Mouse (Mus musculus) ES-Bruce4 (cell line): ENCODE data around the gene Ccdc186. TPM values are rescaled to one million over a fixed set of nuclear protein-coding genes. Genes with fewer than 3 reads are reported as not detected.

Source experiments
- H3K27ac ChIP-seq: 2 replicates; pipeline ENCODE4 v1.5.1; 2012; ENCODE audit warnings: low read length, inconsistent platforms; ENCODE audit not compliant: insufficient read depth
- H3K27me3 ChIP-seq: 2 replicates; pipeline ENCODE4 v1.6.1; 2012; ENCODE audit warnings: mild to moderate bottlenecking, low read length, inconsistent platforms; ENCODE audit not compliant: control insufficient read depth, poor library complexity, insufficient read depth, severe bottlenecking
- H3K36me3 ChIP-seq: 2 replicates; pipeline ENCODE4 v1.6.1; 2012; ENCODE audit warnings: inconsistent platforms, mild to moderate bottlenecking, low read length, moderate library complexity; ENCODE audit not compliant: control insufficient read depth, poor library complexity, insufficient read depth, severe bottlenecking
- H3K4me1 ChIP-seq: one replicate; pipeline ENCODE4 v1.8.1; 2011; ENCODE audit warnings: low read length; ENCODE audit not compliant: control insufficient read depth, insufficient read depth
- H3K4me3 ChIP-seq: 2 replicates; pipeline ENCODE4 v1.5.1; 2011; ENCODE audit warnings: low read depth, mild to moderate bottlenecking, low read length
- H3K9ac ChIP-seq: 2 replicates; pipeline ENCODE4 v1.6.1; 2012; ENCODE audit warnings: low read depth, mild to moderate bottlenecking, inconsistent platforms; ENCODE audit not compliant: poor library complexity, severe bottlenecking
- H3K9me3 ChIP-seq: replicated peaks from 2 replicates; pipeline ENCODE4 v1.6.1; 2012; ENCODE audit warnings: mild to moderate bottlenecking, low read length, inconsistent platforms; ENCODE audit not compliant: control insufficient read depth, poor library complexity, insufficient read depth, severe bottlenecking
- CTCF ChIP-seq: IDR thresholded peaks from one replicate; pipeline ENCODE4 v1.8.1; 2011; ENCODE audit warnings: low read depth, low read length
- EP300 ChIP-seq: IDR thresholded peaks from 2 replicates; pipeline ENCODE4 v1.6.1; 2011; ENCODE audit warnings: low read depth, low read length; ENCODE audit not compliant: insufficient read depth
- POLR2A ChIP-seq: IDR thresholded peaks from one replicate; pipeline ENCODE4 v1.8.1; 2011; ENCODE audit warnings: low read length; ENCODE audit not compliant: insufficient read depth
- polyA plus RNA-seq: library from polyadenylated mRNA; stranded (reverse); fragments of >200 nt; gene quantifications from 2 replicates; pipeline ENCODE4 v1.2.4, GENCODE M21; 2011; ENCODE audit warnings: low read depth; ENCODE audit not compliant: missing spikeins, insufficient read depth, insufficient read length

The Ccdc186 gene
- polyA plus RNA-seq, 1 experiment, result 56.8 TPM

DNA sequence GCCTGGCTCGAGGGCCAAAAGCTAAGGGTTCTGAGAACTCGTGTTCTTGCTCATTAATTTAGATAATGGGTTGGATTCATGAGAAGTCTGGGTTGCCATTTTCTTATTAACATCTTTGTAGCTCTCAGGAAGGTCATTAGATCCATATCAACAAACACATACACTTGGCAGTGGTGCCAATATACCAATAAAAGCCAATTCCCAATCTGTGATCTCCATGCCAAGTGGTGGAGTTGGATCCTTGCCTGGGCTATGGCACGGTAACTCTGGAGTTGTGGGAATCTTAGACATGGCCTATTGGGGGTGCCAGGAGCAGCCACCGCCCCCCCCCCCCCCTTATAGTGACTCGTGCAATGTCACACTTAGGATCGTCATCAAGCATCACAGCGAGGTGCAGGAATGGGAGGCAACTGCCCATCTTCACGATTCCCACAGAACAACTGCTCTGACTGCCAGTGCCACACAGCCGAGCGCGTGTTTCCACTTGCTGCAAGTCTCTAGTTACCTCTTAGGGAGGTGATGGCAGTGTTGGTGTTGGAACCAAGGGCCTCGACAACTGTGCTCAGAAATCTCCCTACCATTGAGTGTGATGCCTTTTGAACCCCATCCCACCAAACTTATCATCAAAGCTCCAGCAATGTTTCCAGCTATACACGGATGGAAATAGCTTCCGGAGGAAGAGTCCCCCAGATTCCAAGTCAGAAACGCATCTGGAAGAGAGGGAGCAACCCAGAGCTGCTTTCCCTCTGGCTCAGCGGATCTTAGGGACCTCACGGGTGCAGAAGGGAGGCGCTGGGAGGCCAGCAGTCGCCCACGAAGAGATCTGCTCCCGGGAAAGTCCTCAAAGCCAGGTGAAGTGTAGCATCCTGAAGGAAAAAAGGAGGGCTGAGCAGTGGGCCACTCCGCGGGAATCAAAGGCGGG, 46.8 kb downstream of the Ccdc186 start:
- Histone ChIP-seq H3K4me1 (no peaks in the 10 kb centered on the region), H3K36me3 (no peaks in the 10 kb centered on the region), H3K4me3 (no peak overlapping the region), H3K9me3 (no peaks in the 10 kb centered on the region), H3K9ac (no peak overlapping the region), H3K27ac (no peak overlapping the region), H3K27me3 (no peaks in the 10 kb centered on the region)
- TF ChIP-seq POLR2A, result no peak

DNA sequence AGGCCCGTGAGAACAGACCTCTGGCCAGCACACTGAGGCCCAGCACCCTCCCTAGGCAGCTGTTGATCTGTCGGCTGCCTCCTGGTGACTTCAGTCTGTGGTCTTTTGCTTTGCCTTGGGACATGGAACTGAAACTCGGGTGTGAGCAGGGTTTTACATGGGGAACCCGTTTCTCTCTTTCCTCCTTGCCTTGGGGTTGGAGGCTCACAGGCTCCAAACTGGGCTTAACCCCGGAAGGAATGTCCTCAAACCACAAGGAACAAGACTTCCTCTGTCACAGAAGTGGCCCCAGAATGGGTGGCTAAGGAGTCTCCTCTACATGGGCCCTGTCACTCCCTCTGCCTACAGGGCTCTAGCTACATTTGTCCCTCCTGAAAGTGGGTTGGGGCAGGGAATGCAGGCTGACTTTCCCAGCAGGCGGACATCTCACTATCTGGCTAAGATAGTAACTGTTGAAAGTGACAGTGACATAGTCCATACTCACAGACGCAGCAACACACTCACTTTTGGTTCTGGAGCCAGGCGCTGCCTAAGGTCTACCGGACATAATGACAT, 47.5 kb downstream of the Ccdc186 start:
- H3K9me3 ChIP-seq, result no peaks in the 10 kb centered on the region
- H3K4me1 ChIP-seq, result no peaks in the 10 kb centered on the region
- no peak overlapping the region for H3K4me3 ChIP-seq
- no peaks in the 10 kb centered on the region for H3K27me3 ChIP-seq
- TF ChIP-seq POLR2A, result no peak
- H3K27ac ChIP-seq, result no peak overlapping the region
- H3K36me3 ChIP-seq, result no peaks in the 10 kb centered on the region
- H3K9ac ChIP-seq, result no peak overlapping the region

DNA sequence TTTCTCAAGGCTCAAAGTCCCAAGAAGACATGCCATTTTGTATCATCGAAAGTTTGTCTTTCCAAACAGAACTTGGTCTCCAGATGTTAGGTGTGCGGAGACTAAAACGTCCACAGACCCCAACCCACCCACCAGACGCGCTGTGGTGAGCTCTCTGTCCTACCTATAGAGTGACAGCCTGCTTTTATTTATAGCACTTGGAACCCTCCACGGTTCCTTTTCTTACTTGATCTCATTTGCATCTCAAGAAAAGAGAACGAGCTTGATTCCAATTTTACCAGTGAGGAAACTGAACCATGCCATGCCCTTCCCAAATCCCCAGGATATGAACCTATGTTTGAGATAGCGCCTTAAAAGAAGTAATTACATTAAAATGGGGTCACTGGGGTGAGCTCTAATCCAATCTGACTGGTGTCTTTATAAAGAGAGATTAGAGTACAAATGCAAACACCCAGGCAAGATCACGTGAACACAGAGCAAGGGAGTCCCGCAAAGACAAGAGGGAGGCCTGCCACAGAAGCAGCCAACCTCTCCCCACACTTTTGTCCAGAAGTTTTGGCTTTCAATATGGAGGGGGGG, 48.5 kb downstream of the Ccdc186 start:
- no peak for TF ChIP-seq CTCF
- no peak for TF ChIP-seq POLR2A
- no peak for TF ChIP-seq EP300
- no peak overlapping the region for H3K9ac ChIP-seq
- H3K4me3 ChIP-seq, result no peak overlapping the region
- no peaks in the 10 kb centered on the region for H3K36me3 ChIP-seq
- H3K27ac ChIP-seq, result no peak overlapping the region
- H3K27me3 ChIP-seq, result no peaks in the 10 kb centered on the region
- no peaks in the 10 kb centered on the region for H3K9me3 ChIP-seq
- no peaks in the 10 kb centered on the region for H3K4me1 ChIP-seq

DNA sequence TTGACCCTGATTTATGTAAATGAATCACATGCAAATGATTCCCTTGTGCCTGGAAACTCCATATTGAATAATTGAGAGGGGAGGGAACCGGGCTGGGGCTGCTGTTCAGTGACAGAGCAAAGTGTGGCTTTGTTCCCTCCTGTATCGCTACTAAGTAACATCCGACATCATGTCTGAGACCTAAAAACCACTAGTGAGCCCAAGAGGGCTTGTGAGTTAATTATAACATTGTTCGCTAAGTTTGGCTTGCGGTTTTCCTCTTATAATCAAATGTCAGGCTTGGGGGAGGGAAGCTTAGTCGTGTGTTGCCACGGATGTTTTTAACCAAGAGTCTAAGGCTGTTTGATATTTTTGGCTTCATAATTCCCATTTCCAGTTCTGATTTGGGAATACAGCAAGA, 49.8 kb downstream of the Ccdc186 start:
- no peaks in the 10 kb centered on the region for H3K36me3 ChIP-seq
- no peak overlapping the region for H3K9ac ChIP-seq
- no peaks in the 10 kb centered on the region for H3K27me3 ChIP-seq
- TF ChIP-seq EP300 (no peak), POLR2A (no peak), CTCF (no peak)
- no peak overlapping the region for H3K27ac ChIP-seq
- no peaks in the 10 kb centered on the region for H3K4me1 ChIP-seq
- no peaks in the 10 kb centered on the region for H3K9me3 ChIP-seq
- H3K4me3 ChIP-seq, result no peak overlapping the region

DNA sequence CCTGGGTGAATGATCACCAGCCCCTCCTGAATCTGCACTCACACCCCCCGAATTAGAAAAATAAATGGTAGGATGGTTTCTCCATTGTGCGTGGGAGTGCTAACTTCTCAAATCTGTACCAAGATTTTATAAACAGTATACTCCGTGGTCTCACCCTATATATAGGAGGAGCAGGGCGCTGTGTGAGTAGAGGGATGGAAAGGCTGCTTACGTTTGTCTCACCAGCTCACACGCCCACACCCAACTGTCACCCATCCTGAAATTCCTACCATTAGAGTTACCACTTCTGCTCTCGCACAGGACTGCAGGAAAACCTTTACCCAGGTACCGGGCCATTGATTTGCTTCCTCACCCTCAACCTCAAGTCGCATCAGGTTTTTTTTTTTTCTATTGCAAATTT, 53.0 kb downstream of the Ccdc186 start:
- H3K4me3 ChIP-seq, result no peak overlapping the region
- no peak overlapping the region for H3K27ac ChIP-seq
- H3K36me3 ChIP-seq, result no peaks in the 10 kb centered on the region
- no peaks in the 10 kb centered on the region for H3K9me3 ChIP-seq
- no peaks in the 10 kb centered on the region for H3K4me1 ChIP-seq
- H3K9ac ChIP-seq, result no peak overlapping the region
- TF ChIP-seq CTCF, result no peak
- no peaks in the 10 kb centered on the region for H3K27me3 ChIP-seq

DNA sequence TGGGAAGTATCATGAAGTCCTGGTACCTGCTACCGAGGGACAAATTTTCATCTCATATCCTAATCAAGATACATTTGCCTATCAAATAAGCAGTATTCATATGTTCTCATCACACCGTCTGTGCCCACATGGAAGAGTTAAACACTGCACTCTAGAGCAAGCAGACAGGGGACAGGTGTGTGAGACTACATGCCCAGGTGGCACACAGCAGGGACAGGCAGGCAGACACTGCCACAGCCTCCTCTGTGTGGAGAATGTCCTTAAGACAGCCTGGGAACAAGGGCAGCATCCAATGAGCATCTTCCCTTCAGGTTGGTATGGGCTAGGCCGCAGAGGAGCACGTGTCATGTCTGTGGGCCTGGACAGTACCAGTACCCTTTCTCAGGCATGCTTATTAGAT, 59.3 kb downstream of the Ccdc186 start:
- no peaks in the 10 kb centered on the region for H3K27me3 ChIP-seq
- no peak overlapping the region for H3K4me3 ChIP-seq
- H3K27ac ChIP-seq, result no peak overlapping the region
- H3K9me3 ChIP-seq, result no peaks in the 10 kb centered on the region
- H3K9ac ChIP-seq, result no peak overlapping the region
- TF ChIP-seq CTCF (no peak), POLR2A (no peak), EP300 (no peak)
- H3K4me1 ChIP-seq, result no peaks in the 10 kb centered on the region
- H3K36me3 ChIP-seq, result no peaks in the 10 kb centered on the region
